Mouse (Mus musculus) liver, embryonic 14 days (tissue): ENCODE measurements around the gene Cx3cr1. TPM values are rescaled to one million over a fixed set of nuclear protein-coding genes. Genes with fewer than 3 reads are reported as not detected.

Source experiments
- polyA plus RNA-seq: library from polyadenylated mRNA; depleted of rRNA; stranded (reverse); fragments of >200 nt; gene quantifications from 2 replicates; pipeline ENCODE4 v1.2.3, GENCODE M21; 2012; rRNA removed

The Cx3cr1 gene
- polyA plus RNA-seq: 1.1 and 1.6 TPM in 2 replicates

GRCm38 (mm10) chr9:120069779-120070178, at the start of gene Cx3cr1:
TSS of gene Cx3cr1 (minus strand) at chr9:120069879.

GRCm38 (mm10) chr9:120110211-120111018, 40.7 kb upstream of the Cx3cr1 start, which contains the start of gene Slc25a38:
TSS of gene Slc25a38 (plus strand) at chr9:120110374.

GRCm38 (mm10) chr9:120091696-120092238, 22.1 kb upstream of the Cx3cr1 start, which contains the start of gene Ccr8:
TSS of gene Ccr8 (plus strand) at chr9:120092114.

GRCm38 (mm10) chr9:120023086-120023811, 46.4 kb downstream of the Cx3cr1 start, which contains the start of gene Xirp1:
TSS of gene Xirp1 (minus strand) at chr9:120023598.

GRCm38 (mm10) chr9:119984536-119985011, 85.1 kb downstream of the Cx3cr1 start, which contains the start of gene Csrnp1:
TSS of gene Csrnp1 (minus strand) at chr9:119984658.

GRCm38 (mm10) chr9:119937005-119937773, 132.5 kb downstream of the Cx3cr1 start, which contains the start of the genes Gorasp1 and Ttc21a:
TSS of gene Gorasp1 (minus strand) at chr9:119937565.
TSS of gene Ttc21a (plus strand) at chr9:119937606.

GRCm38 (mm10) chr9:119894339-119895009, 175.2 kb downstream of the Cx3cr1 start, which contains the start of gene Wdr48:
TSS of gene Wdr48 (plus strand) at chr9:119894878.

Other genes with a start within 250 kb of the Cx3cr1 start
- 0.01 TPM in 1 of 2 replicates, not detected in the other for gene Scn11a, start 244.4 kb downstream of the Cx3cr1 start, polyA plus RNA-seq
- gene Wdr48, start 175.0 kb downstream of the Cx3cr1 start, polyA plus RNA-seq: 16.0 and 17.1 TPM in 2 replicates
- gene Gorasp1, start 132.3 kb downstream of the Cx3cr1 start, polyA plus RNA-seq: 5.2 and 6.1 TPM in 2 replicates
- gene Ttc21a, start 132.3 kb downstream of the Cx3cr1 start, polyA plus RNA-seq: 0.12 and 0.23 TPM in 2 replicates
- 1.8 and 3.0 TPM in 2 replicates for gene Csrnp1, start 85.2 kb downstream of the Cx3cr1 start, polyA plus RNA-seq
- 0.02 TPM in 1 of 2 replicates, not detected in the other for gene Xirp1, start 46.3 kb downstream of the Cx3cr1 start, polyA plus RNA-seq
- not detected in 2 replicates for gene Ccr8, start 22.2 kb upstream of the Cx3cr1 start, polyA plus RNA-seq
- 102 and 109 TPM in 2 replicates for gene Slc25a38, start 40.5 kb upstream of the Cx3cr1 start, polyA plus RNA-seq
- 1,453 and 1,626 TPM in 2 replicates for gene Rpsa, start 57.8 kb upstream of the Cx3cr1 start, polyA plus RNA-seq
- gene Mobp, start 79.8 kb upstream of the Cx3cr1 start, polyA plus RNA-seq: not detected in 2 replicates
- gene Myrip, start 231.6 kb upstream of the Cx3cr1 start, polyA plus RNA-seq: 0.02 TPM in 2 replicates